Mouse (Mus musculus) adrenal gland (tissue): ENCODE measurements around the gene St3gal6.

Experiments
- intact Hi-C: fragments of 180-260 bp; cut with DNase I; formaldehyde crosslinking; loops from one replicate; pipeline ENCODE4 v1.15.1; 2025

Gene St3gal6

DNA sequence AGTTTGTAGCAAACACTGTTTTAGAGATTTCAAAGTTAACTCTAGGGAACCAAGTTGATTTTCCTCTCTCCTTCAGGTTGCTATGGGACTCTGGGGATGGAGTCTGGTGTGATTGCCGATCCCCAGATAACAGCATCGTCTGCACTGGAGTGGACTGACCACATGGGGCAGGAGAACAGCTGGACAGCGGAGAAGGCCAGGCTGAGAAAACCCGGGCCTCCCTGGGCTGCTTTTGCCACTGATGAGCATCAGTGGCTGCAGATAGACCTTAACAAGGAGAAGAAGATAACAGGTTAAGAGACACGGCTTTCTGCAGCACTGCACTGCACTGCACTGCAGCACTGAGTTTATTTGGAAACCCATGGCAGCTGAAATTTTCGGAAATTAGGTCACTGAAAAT is 73.4 kb downstream of the St3gal6 start:
- intact Hi-C loops = loop anchor here (1.0 to 10.0 kb wide), 2 partner anchors 151 to 954 kb away; partner anchors contain the start of gene Gabrr3

DNA sequence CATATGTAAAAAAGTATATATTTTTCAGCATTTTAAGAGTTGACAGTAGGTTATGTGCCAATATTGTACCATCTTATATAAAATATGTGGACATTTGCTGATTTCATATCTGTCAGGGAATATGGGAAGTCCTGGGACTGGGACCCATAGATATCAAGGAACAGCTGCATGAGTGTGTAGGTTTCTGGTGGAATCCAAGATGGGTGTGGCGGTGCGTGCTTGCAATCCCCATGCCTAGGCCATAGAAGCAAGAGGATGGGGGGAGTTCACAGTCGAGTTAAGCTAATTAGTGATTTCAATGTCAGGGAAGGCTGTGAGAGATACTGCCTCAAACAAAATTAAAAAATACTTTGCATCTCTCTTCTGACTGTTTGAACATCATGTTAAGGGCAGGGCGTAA is 75.0 kb downstream of the St3gal6 start:
- intact Hi-C loops = no loop called here

DNA sequence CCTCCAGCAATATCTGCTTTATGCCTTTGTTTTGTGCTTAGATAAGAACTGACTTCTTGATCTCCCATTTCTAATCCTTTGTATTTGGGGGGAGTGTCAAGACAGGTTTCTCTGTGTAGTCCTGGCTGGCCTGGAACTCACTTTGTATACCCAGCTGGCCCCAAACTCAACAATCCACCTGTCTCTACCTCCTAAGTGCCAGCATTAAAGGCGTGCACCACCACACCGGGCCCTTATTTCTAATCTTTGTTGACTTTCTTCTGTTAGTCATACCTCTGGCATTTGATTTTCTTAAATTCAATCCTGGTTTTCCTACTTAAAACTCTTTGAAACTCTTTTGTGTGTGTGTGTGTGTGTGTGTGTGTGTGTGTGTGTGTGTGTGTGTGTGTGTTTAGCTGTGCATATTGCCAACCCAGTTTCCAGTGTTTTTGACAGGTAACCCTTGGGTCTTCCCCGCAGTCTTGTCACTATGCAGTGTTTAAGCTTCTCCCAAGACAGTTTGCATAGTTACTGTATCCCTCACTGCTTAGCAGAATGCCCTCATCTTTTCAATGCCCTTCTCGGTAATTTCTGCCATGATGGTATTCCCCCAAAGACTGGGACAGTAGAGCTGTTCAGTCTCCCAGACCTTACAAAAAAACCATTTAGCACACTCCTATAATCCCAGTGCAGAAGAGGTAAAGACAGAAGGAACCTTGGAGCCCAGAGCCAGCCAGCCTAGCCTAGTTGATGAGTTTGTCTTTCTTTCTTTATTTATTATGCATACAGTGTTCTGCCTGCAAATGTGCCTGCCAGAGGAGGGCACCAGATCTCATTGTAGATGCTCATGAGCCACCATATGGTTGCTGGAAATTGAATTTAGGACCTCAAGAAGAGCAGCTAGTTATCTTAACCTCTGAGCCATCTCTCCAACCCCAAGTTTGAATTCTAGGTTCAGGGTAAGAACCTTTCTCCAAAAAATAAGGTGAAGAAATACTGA is 77.5 kb downstream of the St3gal6 start:
- intact Hi-C loops = no loop called here

DNA sequence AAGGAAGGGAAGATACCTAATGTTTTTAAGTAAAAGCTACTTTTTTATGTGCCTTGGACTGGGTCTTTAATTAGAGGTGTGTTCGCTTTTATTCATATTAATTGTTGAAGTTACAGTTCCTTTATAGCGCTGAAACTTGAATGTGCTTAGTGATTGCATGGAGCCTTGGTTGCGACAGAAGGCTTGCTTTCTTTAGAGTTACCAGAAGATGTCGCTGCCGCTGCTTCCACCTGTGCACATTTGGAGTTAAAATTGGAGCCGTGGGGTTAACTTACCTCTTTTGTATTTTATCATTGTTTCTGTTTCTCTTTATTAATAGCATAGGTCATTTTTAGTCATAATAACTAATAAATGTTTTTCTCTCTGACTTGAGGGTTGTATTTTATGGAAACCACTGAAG is 79.3 kb downstream of the St3gal6 start:
- intact Hi-C loops = no loop called here

- intact Hi-C loops = no loop called here
Measured at GRCm38 (mm10) chr16:58432384-58432783, 91.7 kb downstream of the St3gal6 start.

- intact Hi-C loops = no loop called here
Measured at GRCm38 (mm10) chr16:58430246-58430645, 93.8 kb downstream of the St3gal6 start.

DNA sequence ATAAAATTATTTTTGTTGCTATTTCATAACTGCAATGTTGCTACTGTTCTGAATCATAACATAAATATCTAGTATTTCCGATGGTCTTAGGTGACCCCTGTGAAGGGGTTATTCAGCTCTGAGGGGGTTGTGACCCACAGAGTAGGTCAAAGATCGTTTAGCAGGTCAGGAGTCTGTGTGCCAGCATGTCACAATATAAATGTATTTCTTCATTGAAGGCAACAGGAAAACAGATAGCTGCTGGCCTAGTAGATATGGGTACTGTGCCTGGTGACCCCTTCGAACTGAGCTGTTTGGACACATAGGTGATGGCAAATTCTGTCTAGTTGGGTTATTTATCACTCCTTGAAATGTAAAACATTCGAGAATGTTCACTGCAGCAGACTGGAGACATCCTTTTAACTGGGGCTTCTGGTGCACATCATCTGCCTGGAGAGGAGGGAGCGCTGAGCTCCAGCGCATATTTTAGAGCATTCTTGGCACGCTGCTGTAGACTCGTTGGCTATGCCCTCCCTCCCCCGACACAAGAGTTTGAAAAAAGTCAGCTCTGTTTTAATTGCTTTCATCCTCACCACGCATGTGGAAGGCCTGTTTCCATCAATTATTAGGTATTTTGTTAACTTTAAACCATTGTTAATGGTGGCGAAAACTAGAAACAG is 102.2 kb downstream of the St3gal6 start:
- intact Hi-C loops = no loop called here
